Mouse (Mus musculus): ENCODE data around the gene Naa80.

DNA sequence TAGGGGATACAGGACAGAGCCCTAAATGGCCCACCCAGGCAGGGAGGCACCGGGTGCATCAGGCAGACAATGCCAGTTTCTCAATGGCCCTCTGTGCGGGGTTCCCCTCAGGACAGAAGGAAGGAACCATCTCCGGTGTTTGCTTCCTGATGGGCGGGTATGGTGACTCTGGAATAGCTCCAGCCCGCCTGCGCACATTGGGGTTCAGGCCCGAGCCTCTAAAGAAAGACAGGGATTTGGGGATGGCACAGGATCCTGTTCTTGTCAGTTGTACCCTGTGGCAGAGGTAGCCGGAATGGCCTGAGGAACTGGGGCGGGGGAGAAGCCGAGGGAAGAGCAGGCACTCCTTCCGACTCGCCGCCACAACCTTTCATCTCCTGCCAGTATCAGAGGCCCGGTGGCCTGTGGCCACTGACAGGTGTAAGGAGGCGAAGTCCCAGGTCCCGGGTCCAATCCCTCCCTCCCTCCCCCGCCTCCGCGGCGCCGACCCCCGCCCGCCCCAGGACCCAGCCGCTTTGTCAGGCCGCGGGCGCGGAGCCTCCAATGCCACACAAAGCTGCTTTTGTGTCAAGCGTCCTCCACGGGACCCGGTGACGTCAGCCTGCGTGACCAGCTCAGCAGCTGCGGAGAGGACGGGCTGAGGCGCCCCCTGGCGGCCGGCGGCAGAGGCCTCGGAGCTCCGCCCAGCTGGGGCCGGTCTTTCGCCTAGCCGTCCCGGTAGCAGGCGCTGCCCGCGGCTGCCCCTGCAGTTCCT is 33.7 kb downstream of the Naa80 start:
- TF ChIP-seq POLR2A (IDR thresholded peaks at IDR 0.05; ENCODE audit: insufficient read depth, low read depth, low read length) (peak; percentile 76), CTCF (IDR thresholded peaks at IDR 0.05; ENCODE audit: insufficient read depth, low read depth, low read length) (peak; percentile 97)

Measured in olfactory bulb, adult 2 months (tissue).